Mouse (Mus musculus) hindbrain, embryonic 16.5 days (tissue): Measurements from ENCODE around the gene Ube2e2. TPM values are rescaled to one million over a fixed set of nuclear protein-coding genes. Genes with fewer than 3 reads are reported as not detected.
"Not testable (repeated sequence)": the region's sequence is repeated elsewhere in the genome, so short reads cannot be mapped to it uniquely, and the experiment has no call there.

Experiments
- ATAC-seq: fragments of 200-750 bp; cut with Nextera tagmentation; 2 replicates; pipeline ENCODE4 v1.8.0; 2017; ENCODE audit warnings: moderate TSS enrichment, moderate library complexity
- H3K27ac ChIP-seq: fragments of 300-500 bp; sonication (generic); 2 replicates; pipeline ENCODE4 v1.5.1; 2014; ENCODE audit warnings: low read depth, mild to moderate bottlenecking, control low read depth, low read length, moderate library complexity
- H3K27me3 ChIP-seq: fragments of 300-500 bp; sonication (generic); replicated peaks from 2 replicates; pipeline ENCODE4 v1.6.1; 2014; ENCODE audit warnings: low read length; ENCODE audit not compliant: control insufficient read depth, insufficient read depth
- H3K36me3 ChIP-seq: fragments of 300-500 bp; sonication (generic); 2 replicates; pipeline ENCODE4 v1.6.1; 2014; ENCODE audit warnings: mild to moderate bottlenecking, low read length, moderate library complexity, mixed read lengths; ENCODE audit not compliant: control insufficient read depth, insufficient read depth
- H3K4me1 ChIP-seq: fragments of 300-500 bp; sonication (generic); 2 replicates; pipeline ENCODE4 v1.6.1; 2014; ENCODE audit warnings: low read depth, low read length; ENCODE audit not compliant: control insufficient read depth, insufficient read depth
- H3K4me2 ChIP-seq: fragments of 300-500 bp; sonication (generic); 2 replicates; pipeline ENCODE4 v1.6.1; 2014; ENCODE audit warnings: mild to moderate bottlenecking, low read length, control low read depth, moderate library complexity
- H3K4me3 ChIP-seq: fragments of 300-500 bp; sonication (generic); 2 replicates; pipeline ENCODE4 v1.5.1; 2014; ENCODE audit warnings: mild to moderate bottlenecking, low read length, control low read depth, moderate library complexity
- H3K9ac ChIP-seq: fragments of 300-500 bp; sonication (generic); 2 replicates; pipeline ENCODE4 v1.6.1; 2014; ENCODE audit warnings: low read depth, mild to moderate bottlenecking, control low read depth, low read length, moderate library complexity
- H3K9me3 ChIP-seq: fragments of 300-500 bp; sonication (generic); 2 replicates; pipeline ENCODE4 v1.6.1; 2014; ENCODE audit warnings: mild to moderate bottlenecking, low read length, moderate library complexity; ENCODE audit not compliant: control insufficient read depth
- WGBS: fragments of 180-500 bp; shearing (Covaris S2); extraction: QIAGEN DNeasy Blood & Tissue Kit; methylation state at CpG from one replicate; pipeline ENCODE4 v1.1.7; 2014; 5-methylcytosine and 5-hydroxymethylcytosine counted together
- polyA plus RNA-seq: library from polyadenylated mRNA; unstranded; fragments of >200 nt; fragmentation: Nextera tagmentation; extraction: Ambion mirVana; gene quantifications from 2 replicates; pipeline ENCODE4 v1.2.1, GENCODE M21; 2015

Ube2e2 gene
- polyA plus RNA-seq, 1 experiment from 2014 or later, result 145 TPM

- not testable (repeated sequence) for H3K4me1 ChIP-seq, H3K36me3 ChIP-seq, H3K9me3 ChIP-seq, H3K4me2 ChIP-seq, H3K4me3 ChIP-seq, H3K9ac ChIP-seq, H3K27me3 ChIP-seq, H3K27ac ChIP-seq, ATAC-seq
Measured at GRCm38 (mm10) chr14:18696418-18696817, 197.6 kb downstream of the Ube2e2 start.

GRCm38 (mm10) chr14:18678121-18678836 is 215.8 kb downstream of the Ube2e2 start:
- no peak for ATAC-seq
- WGBS, result 74% methylated on average over 3 of the region's 3 CpGs
- Histone ChIP-seq H3K4me1 (no peaks in the 10 kb centered on the region), H3K4me3 (no peak overlapping the region), H3K27me3 (no peaks in the 10 kb centered on the region), H3K27ac (no peak overlapping the region), H3K9ac (no peak overlapping the region), H3K4me2 (no peak overlapping the region), H3K36me3 (no peaks in the 10 kb centered on the region), H3K9me3 (no peaks in the 10 kb centered on the region)

GRCm38 (mm10) chr14:18670712-18671111 is 223.4 kb downstream of the Ube2e2 start:
- Histone ChIP-seq H3K9me3 (no peaks in the 10 kb centered on the region), H3K36me3 (no peaks in the 10 kb centered on the region), H3K4me2 (no peak overlapping the region), H3K9ac (no peak overlapping the region), H3K4me3 (no peak overlapping the region), H3K27me3 (no peaks in the 10 kb centered on the region), H3K27ac (no peak overlapping the region), H3K4me1 (no peaks in the 10 kb centered on the region)
- WGBS, result 94% methylated on average over 8 of the region's 8 CpGs
- ATAC-seq, result no peak

- ATAC-seq, result peak; percentile 27; the same call in 1 of the 2 replicates
- no peak overlapping the region for H3K27ac ChIP-seq
- WGBS, result 57% methylated on average over 2 of the region's 2 CpGs
Measured at GRCm38 (mm10) chr14:18669301-18669935, 224.6 kb downstream of the Ube2e2 start.

GRCm38 (mm10) chr14:18668309-18668708 is 225.8 kb downstream of the Ube2e2 start:
- not testable (repeated sequence) for H3K27me3 ChIP-seq, H3K4me3 ChIP-seq, H3K4me2 ChIP-seq, H3K36me3 ChIP-seq, H3K9me3 ChIP-seq, H3K4me1 ChIP-seq, H3K9ac ChIP-seq, H3K27ac ChIP-seq, ATAC-seq
- WGBS, result 97% methylated on average over 3 of the region's 4 CpGs

More at GRCm38 (mm10) chr14:18669301-18669935, 224.6 kb downstream of the Ube2e2 start:
- Histone ChIP-seq H3K9ac (no peak overlapping the region), H3K27me3 (no peaks in the 10 kb centered on the region), H3K4me2 (no peak overlapping the region), H3K9me3 (no peaks in the 10 kb centered on the region), H3K36me3 (no peaks in the 10 kb centered on the region), H3K4me3 (no peak overlapping the region), H3K4me1 (no peaks in the 10 kb centered on the region)

- Histone ChIP-seq H3K9me3 (no peaks in the 10 kb centered on the region), H3K4me2 (no peak overlapping the region), H3K4me3 (no peak overlapping the region), H3K9ac (no peak overlapping the region), H3K27ac (no peak overlapping the region), H3K4me1 (no peaks in the 10 kb centered on the region), H3K36me3 (no peaks in the 10 kb centered on the region), H3K27me3 (no peaks in the 10 kb centered on the region)
- no peak for ATAC-seq
- 94% methylated on average over 2 of the region's 2 CpGs for WGBS
Measured at GRCm38 (mm10) chr14:18667755-18668154, 226.3 kb downstream of the Ube2e2 start.

- no peak overlapping the region for H3K27ac ChIP-seq
- H3K9ac ChIP-seq, result no peak overlapping the region
- WGBS, result 83% methylated on average over 1 of the region's 1 CpGs
Measured at GRCm38 (mm10) chr14:18666251-18666650, 227.8 kb downstream of the Ube2e2 start.

GRCm38 (mm10) chr14:18665267-18666024 is 228.6 kb downstream of the Ube2e2 start:
- 94% methylated on average over 1 of the region's 1 CpGs for WGBS
- no peaks in the 10 kb centered on the region for H3K36me3 ChIP-seq
- H3K9ac ChIP-seq, result no peak overlapping the region
- H3K27ac ChIP-seq, result no peak overlapping the region
- ATAC-seq, result no peak
- no peaks in the 10 kb centered on the region for H3K27me3 ChIP-seq
- no peak overlapping the region for H3K4me2 ChIP-seq
- no peak overlapping the region for H3K4me3 ChIP-seq
- H3K9me3 ChIP-seq, result peaks cover 2% of the 10 kb centered on the region; the same call in 1 of the 2 replicates
- no peaks in the 10 kb centered on the region for H3K4me1 ChIP-seq

More at GRCm38 (mm10) chr14:18666251-18666650, 227.8 kb downstream of the Ube2e2 start:
- no peak overlapping the region for H3K4me3 ChIP-seq
- H3K9me3 ChIP-seq, result peaks cover 1% of the 10 kb centered on the region; the same call in 1 of the 2 replicates
- no peaks in the 10 kb centered on the region for H3K4me1 ChIP-seq
- H3K27me3 ChIP-seq, result no peaks in the 10 kb centered on the region
- H3K36me3 ChIP-seq, result no peaks in the 10 kb centered on the region
- no peak for ATAC-seq
- H3K4me2 ChIP-seq, result no peak overlapping the region

- H3K27me3 ChIP-seq, result no peaks in the 10 kb centered on the region
- WGBS, result 89% methylated on average over 2 of the region's 2 CpGs
- ATAC-seq, result no peak
- no peak overlapping the region for H3K4me2 ChIP-seq
- no peak overlapping the region for H3K9ac ChIP-seq
- H3K4me3 ChIP-seq, result no peak overlapping the region
- no peaks in the 10 kb centered on the region for H3K36me3 ChIP-seq
- peaks cover 2% of the 10 kb centered on the region; the same call in 1 of the 2 replicates for H3K9me3 ChIP-seq
- H3K4me1 ChIP-seq, result no peaks in the 10 kb centered on the region
- H3K27ac ChIP-seq, result no peak overlapping the region
Measured at GRCm38 (mm10) chr14:18663666-18664065, 230.4 kb downstream of the Ube2e2 start.
